Mouse (Mus musculus): ENCODE measurements around the gene Pced1b.

GRCm38 (mm10) chr15:97212501-97213477 lies 34.1 kb upstream of the Pced1b start:
- TF ChIP-seq CTCF (IDR thresholded peaks at IDR 0.05; ENCODE audit: extremely low read depth, insufficient read length, insufficient replicate concordance, low read depth, low read length), result no peak
- no peak for TF ChIP-seq POLR2A (IDR thresholded peaks at IDR 0.05; ENCODE audit: low read depth, low read length)

All from small intestine, adult 2 months (tissue).